Mouse (Mus musculus) natural killer cell, adult 2 months (primary cell): ENCODE results near the gene Fer.
A peak's percentile ranks its signal among the peaks of the same experiment; 100 is the strongest.

Experiments used
- DNase-seq, 2 experiments: peaks; one replicate each; pipeline ENCODE4 v3.0.0; 2022; ENCODE audit warnings: low spot score in 2 of 2

The Fer gene

DNA sequence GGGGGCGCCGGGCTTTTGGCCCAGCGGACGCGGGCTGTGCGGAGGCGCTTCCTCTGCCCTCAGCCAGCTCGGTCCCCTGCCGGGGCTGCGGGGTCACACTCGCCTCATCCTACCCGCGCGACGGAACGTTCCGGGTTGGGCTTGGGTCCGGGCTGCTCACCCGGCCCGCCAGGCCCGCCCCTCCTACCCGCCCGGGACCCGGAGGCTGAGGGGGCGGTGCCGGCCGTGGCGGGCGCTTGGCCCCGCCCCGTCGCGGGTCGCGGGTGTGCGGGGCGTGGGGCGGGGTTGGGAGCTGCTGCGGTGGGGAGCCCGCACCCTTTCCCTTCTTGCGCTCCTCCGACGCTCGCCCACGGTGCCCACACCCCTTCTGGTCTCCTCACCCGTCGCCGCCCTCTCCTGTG, 1.3 kb downstream of the Fer start:
- peak in 1 of 2 experiments; percentile 1 for DNase-seq

DNA sequence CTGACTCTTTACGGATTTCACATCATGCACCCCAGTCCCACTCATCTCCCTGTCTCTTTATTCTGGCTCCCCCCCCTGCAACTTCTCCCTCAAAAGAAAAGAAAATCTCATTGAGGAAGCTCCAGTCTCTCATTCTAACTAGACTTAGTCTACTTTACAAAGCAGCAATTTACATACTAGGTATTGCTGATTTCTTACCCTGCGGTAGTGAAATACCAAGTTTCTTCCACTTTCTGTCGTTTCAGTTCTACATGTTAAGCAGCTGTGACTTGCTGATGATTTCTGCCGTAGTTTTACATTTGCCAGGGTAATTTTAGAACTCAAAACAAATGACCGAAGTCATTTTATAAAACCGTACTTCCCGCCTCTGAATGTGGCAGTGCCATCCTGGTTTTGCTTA, 8.9 kb downstream of the Fer start:
- DNase-seq, result no peak

DNA sequence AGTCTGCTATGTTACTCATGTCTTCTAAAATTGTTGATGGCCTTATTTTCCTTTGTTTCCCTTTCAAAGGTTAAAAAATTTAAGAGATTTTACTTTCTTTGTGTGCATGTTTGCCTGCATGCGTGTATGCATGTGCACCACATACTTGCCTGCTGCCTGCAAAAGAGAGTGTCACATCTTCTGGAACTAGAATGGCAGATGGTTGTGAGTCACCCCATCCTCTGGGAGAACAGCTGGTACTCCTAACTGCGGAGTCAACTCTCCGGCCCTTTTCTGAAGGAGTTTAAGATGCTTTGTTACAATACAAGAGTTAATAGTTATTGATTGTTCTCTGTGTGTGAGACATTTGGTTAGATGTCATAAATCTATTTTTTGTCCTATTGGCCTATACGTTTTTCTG, 16.0 kb downstream of the Fer start:
- DNase-seq, result no peak

DNA sequence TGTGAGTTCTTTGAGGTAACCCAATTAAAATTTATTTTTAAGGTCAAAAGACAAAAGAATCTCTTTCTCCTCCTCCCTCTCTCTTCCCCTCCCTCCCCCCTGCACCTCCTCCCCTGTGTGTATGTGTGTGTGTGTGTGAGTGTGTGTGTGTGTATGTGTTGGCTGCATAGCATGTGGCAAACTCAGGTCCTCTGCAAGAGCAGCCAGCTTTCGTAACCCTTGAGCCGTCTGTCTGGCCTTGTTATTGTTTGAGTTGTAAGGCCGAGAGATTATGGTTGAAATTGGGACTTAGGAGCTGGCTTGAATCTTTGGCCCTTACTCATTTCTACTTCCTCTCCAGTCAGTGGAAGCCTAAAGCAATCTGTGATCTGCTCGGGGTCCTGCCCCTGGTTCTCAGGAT, 17.1 kb downstream of the Fer start:
- no peak for DNase-seq

DNA sequence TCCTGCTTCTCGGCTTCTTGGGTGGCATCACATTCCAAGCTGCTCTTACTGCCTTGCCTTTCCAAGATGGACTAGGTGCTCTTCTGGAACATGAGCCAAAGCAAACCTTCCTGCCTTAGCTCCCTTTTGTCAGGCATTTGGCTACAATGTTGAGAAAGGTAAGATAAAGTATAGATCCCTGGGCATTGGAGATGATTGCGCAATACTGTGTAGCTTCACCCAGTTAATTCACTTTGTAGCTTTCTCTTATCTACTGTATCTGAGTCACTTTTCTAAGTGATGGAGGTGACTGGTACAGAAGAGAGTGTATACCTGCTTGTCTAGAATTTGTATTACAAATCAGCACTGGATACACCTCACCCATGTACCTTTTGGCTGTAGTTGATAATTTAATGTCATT, 24.1 kb downstream of the Fer start:
- DNase-seq, result no peak

DNA sequence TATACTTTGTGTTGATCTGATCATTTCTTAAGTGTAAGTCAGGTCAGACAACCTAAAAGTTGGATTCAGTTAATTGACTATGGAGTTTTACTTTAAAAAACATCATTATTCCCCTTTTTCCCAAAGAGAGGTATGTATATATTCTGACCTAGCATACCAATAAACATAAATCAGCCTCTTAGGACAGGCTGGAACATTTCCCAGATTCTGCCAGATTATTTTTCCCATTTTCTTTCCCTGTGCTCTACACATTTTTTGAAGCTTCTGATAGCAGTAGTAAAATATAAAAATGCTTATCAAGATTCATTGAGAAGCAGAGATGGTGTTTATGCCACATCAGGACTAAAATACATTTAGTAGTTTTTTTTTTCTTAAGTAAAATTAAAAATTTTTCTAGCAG, 27.7 kb downstream of the Fer start:
- no peak for DNase-seq

DNA sequence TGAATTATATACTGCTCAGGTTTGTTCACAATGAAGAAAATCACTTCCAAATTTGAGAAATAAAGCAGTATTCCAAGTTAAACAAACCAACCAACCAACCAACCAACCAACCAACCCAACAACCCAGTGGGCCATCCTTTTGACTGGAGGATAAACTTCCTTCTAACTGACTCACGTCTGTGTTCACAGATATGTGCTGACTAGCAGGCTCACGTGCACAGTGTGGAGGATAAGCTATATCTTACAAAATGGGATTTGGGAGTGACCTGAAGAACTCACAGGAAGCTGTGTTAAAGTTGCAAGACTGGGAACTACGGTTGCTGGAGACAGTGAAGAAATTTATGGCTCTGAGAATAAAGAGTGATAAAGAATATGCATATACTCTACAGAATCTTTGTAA, 33.0 kb downstream of the Fer start:
- DNase-seq, result no peak

DNA sequence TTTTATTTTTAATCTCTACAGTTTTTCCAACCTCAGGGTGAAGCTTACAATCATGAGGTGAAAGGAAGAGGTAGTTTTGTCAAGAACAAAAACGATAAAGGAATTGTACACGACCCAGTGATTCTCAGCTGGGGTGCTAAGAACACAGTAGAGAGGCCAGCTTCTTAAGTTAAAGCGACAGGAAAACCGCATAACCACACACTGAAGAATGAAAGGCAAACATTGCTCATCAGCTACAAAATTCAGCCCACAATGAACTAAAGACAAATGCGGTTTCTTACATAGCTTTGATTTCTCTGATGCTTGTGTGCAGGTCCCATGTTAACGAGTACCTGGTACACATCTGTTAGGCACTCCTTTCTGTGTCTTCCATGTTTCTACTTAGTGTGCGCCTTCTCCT, 34.2 kb downstream of the Fer start:
- DNase-seq, result peak in 1 of 2 experiments; percentile 5

DNA sequence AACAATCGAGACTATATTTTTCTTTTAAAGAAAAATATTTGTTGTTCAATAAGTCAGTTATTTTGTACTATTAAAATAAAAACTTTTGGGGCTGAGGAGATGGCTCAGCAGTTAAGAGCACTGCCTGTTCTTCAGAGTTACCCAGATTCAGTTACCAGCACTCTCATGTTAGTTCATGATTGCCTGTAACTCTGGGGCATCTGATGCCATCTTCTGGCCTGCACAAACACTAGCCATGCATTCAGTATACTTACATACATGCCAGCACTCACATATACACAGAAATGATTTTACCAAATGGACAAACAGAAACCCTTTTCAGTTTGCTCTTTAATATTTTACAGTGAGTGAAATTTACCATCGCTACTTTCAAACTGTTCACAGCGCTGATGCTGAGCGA, 46.4 kb downstream of the Fer start:
- no peak for DNase-seq

DNA sequence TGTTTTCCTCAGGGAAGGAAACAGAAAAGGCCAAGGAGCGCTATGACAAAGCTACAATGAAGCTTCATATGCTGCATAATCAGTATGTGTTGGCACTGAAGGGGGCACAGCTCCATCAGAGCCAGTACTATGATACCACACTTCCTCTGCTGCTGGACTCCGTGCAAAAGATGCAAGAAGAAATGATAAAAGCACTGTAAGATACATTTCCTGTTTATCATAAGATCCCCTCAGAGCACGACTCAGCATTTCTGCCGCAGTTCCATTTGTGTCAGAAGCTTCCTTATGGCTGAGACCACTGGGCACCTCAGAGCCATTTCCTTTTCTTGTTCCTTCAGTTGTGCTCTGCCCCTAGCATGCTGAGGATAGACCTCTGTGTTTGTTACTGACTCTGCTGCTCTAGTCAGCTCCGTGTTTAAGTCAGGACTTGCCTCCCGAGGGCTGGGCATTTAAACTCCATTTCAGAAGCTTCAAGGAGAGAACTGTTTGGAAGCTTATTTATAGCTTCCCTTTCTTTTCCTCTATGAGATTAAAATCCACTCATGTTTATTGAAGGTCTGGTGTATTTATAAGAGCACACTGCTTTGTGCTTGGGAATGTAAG, 58.8 kb downstream of the Fer start:
- DNase-seq, result no peak

DNA sequence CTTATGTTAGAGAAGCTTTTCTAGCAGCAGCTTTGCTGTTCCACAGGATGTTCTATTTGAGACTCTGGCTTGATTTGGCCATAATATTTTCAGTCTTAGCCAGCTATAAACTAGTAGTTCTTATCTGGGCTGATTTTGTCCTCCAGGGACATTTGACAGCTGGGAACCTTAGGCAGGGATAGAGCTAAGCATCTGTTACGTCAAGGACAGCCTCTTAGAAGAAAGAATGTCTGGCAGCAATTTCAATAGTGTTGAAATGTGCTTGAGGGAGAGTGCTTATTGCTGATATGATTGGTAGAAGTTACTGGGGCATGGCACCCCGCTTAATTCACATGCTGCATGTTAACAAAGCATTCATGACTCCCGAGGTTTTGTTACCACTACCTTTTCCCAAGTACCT, 62.7 kb downstream of the Fer start:
- DNase-seq, result no peak

DNA sequence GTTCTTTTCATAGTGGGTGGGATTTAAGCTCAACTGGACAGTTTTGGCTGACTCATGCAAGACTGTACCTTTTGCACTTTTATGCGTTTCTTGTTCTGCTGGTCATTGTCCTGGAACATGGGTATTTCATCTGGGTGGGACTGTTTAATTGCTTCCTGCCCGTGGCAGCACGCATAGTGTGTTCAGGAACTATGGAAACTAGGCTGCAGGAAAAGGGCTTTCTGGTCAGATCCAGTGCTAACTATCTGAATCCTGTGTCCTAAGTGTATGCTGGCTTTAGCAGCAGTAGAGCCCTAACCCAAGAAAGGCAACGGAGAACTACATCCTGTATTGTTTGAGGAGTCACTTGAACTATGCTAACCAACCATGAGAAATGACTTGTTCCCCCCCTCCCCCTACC, 67.8 kb downstream of the Fer start:
- DNase-seq, result no peak

DNA sequence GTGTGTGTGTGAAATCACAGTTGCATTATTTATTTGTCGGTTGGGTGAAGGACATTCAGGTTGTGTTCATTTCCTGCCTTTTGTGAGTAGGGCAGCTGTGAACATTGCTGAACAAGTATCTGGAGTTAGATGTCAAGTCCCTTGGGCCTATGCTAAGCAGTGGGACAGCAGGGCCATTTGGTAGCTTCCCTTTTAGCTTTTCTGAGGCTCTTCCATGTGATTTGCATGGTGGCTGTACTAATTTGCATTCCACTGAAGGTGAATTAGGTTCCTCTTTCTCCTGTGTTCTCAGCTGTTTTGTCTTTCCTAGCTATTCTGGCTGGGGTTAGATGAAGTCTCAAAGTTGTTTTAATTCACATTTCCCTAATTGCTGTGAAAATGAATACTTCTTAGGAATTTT, 68.7 kb downstream of the Fer start:
- peak in 1 of 2 experiments; percentile 52 for DNase-seq

DNA sequence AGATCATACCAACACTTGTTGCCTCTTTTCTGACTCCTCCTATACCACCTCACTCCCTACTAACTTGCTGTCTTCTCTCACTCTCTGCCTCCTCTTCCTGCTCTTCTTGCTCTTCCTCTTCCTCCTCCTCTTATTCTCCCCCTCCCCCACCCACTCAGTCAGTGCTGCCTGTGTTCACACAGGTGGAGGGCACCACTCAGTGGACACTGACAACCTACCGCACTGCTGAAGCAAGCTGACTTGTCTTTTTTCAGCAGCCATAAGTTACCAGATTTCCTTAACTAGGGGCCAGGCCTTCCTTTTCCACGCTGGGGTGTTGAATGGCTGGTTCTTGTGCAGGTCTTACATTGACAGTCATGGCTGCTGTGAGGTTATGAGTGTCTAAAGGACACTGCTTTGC, 72.5 kb downstream of the Fer start:
- no peak for DNase-seq

DNA sequence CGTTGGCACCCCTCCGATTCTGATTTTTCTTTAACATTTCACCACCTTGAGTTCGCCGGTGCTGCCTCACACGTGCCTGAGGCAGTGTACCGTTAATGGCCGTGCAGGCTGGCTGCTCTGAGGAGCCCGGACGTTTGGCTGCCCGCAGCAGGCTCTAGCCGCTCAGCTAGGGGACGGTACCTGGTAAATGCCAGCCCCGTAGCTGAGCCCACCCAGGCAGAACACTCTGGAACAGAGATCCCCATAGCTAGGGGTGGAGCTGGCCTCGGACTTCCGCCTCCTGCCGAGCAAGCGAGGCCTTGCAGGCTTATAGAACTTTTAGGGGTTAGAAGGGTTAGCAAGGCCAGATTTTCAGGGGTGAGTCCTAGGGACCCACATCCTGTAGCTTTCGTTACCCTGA, 75.0 kb downstream of the Fer start:
- no peak for DNase-seq

DNA sequence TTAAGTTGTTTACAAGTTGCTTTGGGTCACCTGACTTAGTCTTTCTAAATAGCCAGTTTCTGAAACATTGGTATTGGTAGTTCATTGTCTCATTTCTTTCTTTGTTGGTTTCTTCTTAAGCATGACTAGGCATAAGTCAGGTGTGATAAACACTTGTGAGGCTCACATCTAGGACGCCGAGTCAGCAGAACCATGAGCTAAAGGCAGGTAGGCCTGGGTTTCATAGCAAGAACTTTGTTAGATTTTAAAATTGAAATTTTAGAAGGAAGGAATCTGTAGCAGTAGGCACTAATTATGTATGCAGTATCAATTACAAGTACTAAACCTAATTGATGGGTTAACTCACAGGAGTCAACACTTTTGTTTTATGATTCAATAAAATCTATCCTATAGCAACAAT, 83.9 kb downstream of the Fer start:
- no peak for DNase-seq

DNA sequence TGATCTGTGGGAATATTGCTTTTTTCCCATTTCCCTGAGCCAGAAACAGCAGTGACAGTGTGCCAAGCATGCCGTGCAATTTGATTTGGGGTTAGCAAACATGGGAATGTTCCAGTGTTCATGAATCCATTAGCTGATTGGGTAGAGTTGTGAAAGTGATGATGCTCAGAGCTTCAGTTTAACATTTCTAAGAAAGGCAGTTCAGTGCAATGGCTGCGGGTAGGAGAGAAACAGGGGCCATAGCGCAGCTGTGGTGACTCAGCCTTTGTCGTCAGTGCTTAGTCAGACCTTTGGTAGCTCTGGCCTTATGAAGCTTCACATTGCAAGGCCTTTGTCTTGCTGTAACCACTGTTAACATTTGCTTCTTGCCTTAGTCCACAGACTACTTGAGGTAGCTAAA, 85.9 kb downstream of the Fer start:
- no peak for DNase-seq

DNA sequence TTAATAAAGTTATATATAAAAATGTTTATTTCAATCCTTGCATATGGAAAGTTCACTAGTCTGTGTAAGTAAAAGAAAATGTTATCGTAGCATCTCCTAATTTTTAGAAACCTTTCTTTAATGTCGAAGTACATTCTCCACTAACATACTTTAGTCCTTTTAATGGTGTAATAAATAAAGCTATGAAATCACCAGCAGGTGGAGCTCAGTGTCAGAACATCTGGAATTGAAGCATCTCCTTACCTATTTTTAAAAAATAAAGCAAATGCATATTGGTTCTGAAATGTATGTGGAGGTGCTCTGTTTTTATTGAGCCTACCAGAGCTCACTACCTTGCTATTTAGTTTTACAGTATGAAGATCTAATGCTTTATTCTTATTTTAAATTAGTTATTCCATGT, 88.6 kb downstream of the Fer start:
- DNase-seq, result no peak

DNA sequence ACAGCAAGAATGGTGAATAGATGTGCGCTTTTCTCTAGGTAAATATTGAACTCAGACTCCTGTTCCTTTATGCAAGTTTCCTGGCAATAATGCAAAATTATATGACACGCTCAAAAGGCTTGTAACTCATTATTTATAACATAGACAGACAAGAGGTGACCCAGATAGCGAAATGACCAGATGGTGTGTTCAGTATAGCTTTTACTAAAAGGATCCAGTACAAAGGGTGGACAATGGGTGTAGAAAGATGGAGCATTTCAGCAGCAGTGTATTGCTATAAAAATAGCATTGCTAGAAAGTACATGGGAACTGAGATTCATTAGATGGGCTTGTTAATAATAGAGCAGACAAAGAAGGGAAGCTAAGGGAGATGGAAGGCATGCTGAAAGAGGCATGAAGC, 104.2 kb downstream of the Fer start:
- DNase-seq, result no peak

DNA sequence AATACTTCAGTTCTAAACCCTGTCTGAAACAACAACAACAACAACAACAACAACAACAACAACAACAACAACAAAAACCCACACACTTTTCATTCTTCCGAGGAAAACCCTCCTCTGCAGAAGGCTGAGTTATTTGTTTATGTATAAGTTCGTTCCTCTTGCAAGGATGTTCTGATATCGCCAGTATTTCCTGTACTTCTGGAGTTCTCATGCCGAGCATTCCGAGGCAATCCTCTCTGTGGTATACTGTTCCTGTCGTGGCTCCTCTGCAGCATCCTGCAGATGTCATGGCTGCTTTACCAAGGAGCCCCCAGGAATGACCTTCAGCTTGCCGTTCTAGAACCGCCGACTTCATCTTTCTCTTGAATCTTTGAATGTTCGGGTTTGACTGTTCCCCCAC, 106.6 kb downstream of the Fer start:
- DNase-seq, result no peak

DNA sequence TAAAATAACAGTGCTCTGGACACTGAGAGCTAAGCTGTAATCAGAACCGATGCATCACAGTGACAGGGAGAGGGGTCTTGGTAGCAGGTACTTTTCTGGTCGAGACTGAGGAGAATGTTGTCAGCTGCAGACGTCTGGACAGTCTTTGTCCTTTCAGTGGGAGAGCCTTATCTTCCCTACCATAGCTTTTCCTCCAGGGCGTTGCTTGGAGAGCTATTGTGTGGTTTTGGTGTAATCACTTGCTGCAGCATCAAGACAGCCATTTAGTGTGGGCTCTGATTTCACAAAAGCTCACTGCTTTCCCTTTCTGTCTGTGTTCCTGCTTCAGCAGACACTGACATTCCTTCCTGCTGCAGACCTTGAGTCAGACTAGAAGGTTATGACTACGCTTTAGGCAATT, 107.4 kb downstream of the Fer start:
- DNase-seq, result no peak

DNA sequence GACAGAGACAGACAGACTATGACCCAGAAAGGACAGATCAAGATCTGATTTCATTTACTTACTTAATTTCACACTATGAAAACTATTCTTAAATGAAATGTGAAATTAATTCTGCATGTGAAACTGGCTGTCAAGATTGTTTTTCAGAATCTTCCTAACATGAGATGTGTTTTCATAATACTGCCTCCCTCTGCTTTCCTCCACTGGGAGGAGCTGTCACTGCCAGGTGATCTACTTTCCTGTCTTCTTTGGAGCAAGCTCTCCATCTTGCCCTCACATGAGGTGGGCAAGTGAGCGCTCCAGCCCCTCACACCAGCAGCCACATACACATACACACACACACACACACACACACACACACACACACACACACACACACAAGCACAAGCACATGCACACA, 108.1 kb downstream of the Fer start:
- no peak for DNase-seq

DNA sequence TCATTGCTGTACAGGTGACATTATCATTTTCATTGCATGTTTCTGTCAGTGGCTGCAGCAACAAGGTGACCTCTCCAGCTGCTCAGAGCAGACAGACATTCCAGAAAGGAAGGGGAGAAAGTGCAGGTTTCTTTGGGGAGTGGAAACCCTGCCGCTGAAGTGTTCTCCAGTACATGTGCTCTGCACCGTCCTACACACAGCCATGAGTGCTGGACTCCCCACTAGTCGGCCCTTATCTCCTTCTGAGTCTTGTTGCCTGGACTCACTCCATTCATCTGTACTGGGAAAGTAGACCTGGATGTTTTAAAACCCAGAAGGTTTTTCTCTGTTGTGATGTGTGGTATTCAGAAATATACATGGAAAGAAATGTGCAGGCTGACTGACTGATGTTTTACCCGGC, 109.3 kb downstream of the Fer start:
- DNase-seq, result no peak

DNA sequence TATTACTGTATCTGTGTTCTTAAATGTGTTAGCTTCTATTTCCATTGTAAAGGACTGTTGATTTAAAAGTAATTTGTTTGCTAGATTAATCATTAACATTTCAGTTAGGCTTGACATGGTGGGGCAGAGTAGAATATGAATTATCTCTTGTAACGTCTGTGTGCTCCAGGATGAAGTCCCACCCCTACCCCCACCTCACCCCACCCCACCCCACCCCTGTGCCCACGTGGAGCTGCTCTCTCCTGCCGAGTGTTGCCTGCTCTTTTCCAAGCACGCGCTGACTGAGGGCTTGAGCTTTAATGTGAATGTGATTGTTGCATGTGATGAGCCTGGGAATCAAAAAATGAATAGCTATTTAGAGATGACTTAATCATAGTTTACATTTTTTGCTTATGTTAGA, 110.9 kb downstream of the Fer start:
- no peak for DNase-seq

DNA sequence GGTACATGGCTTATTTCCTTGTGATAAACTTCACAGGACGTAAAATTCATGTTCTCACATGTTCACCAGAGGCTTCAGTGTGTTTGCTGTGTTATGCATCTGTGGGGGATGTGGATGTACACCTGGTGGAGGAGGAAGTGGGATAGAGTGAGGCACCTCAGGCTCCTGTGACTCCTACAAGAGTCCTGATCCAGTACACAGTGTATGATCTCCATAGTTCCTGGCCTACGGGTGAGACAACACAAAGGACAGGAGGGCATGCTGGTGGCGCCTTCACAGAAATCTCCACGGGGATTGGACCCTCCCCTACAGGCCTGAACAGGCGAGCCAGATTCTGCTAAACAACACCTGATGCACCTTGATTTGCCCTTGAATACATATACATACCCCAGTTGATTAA, 111.4 kb downstream of the Fer start:
- no peak for DNase-seq
